Mouse (Mus musculus) lung, adult 2 months (tissue): Measurements from ENCODE around the gene Ntn3.

Experiments used
- CTCF ChIP-seq: fragments of 200-500 bp; IDR thresholded peaks from 2 replicates; pipeline ENCODE4 v1.5.1; 2011; ENCODE audit warnings: mild to moderate bottlenecking, low read length, control low read depth; ENCODE audit not compliant: insufficient read depth
- POLR2A ChIP-seq: fragments of 200-500 bp; IDR thresholded peaks from 2 replicates; pipeline ENCODE4 v1.6.1; 2011; ENCODE audit warnings: low read depth, mild to moderate bottlenecking, control low read depth, low read length, borderline replicate concordance; ENCODE audit errors: extremely low read depth

DNA sequence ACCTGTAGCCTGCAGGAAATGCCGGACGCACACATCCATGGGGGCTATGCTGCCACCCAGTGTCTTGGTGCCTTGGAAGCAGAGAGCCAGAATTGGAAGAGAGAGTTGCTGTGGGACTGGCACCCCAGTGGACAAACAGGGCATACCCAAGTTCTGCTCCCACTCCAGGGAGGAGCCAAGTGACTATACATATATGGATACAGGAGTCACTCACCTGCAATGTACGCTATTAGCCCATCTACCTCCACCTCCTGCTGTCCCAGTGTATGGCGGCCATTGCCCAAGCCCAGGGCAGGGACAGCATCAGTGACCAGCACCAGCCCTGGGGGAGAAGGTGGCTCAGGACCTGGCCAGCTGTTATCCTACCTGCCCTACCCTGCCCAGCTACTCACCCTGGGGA lies 51.8 kb downstream of the Ntn3 start:
- TF ChIP-seq CTCF (no peak), POLR2A (no peak)
